Mouse (Mus musculus): ENCODE measurements at regions not wholly inside any gene's neighbourhood (a gene's known extent, or its start where the extent isn't known, plus 50 kb on each side); places are given as distances from the start of the nearest gene placed in this dataset.

DNA sequence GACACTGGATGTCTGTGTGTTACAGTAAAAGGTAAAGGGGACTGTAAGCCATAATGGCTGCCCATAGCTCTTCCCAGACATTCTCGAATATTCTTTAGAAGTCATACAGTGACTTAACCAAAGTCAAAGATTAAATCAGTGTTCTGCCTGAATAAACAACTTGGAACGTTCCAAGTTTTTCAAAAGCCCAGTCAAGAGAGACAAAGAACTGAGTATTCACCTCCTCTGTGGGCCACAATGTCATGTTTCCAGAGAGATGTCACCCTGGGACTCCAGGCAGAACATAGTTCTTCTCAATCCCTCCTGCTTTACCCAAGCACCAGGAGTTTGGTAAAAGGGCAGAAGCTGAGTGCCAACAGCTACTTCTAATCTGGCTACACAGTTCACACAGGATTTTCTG lies 58.2 kb upstream of the Nt5e start:
- no peak for TF ChIP-seq CTCF (IDR thresholded peaks at IDR 0.05; ENCODE audit: control insufficient read depth, insufficient read depth, insufficient replicate concordance, low read depth, low read length)
- no peak for TF ChIP-seq POLR2A (IDR thresholded peaks at IDR 0.05; ENCODE audit: control insufficient read depth, low read depth, low read length)
